Mouse (Mus musculus) embryonic fibroblast, embryonic 13.5 days (primary cell): ENCODE results near the gene Fh1.

ENCODE experiments used
- CTCF ChIP-seq: IDR thresholded peaks from 2 replicates; pipeline ENCODE4 v1.5.1; 2011; ENCODE audit warnings: mild to moderate bottlenecking, control low read depth, low read length, moderate library complexity, borderline replicate concordance; ENCODE audit not compliant: insufficient read depth
- POLR2A ChIP-seq: IDR thresholded peaks from 2 replicates; pipeline ENCODE4 v1.6.1; 2011; ENCODE audit warnings: low read depth, mild to moderate bottlenecking, control low read depth, low read length, moderate library complexity

DNA sequence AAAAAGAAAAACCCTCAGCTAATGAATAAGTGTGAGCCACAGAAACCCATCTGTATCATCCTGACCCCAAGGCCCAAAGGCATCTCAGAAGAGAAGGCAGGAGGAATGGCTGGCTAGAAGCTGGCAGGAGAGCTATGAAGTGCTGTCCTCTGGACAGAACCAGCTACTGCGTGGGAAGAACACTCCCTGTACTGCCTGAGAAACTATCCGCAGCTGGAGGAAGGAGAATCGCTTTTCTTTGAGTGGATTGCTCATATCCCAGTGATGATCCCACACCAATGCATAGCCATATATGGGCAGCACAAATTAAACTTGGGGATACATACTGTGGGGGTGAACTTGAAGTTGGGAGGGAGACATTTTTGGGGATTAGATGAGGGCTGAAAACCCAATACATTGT, 16.7 kb downstream of the Fh1 start:
- TF ChIP-seq CTCF (no peak), POLR2A (no peak)
